Mouse (Mus musculus): ENCODE data around the gene Iqub.

Iqub gene

GRCm38 (mm10) chr6:24470571-24471132, 44.2 kb downstream of the Iqub start:
- in situ Hi-C loops (cut with MboI, MseI): no loop called here

- in situ Hi-C loops (cut with MboI, MseI): no loop called here
Measured at GRCm38 (mm10) chr6:24470135-24470534, 44.7 kb downstream of the Iqub start.

GRCm38 (mm10) chr6:24456097-24456496, 58.8 kb downstream of the Iqub start:
- in situ Hi-C loops (cut with MboI, MseI): no loop called here

- in situ Hi-C loops (cut with MboI, MseI): no loop called here
Measured at GRCm38 (mm10) chr6:24451026-24451821, 63.6 kb downstream of the Iqub start.

- in situ Hi-C loops (cut with MboI, MseI): no loop called here
Measured at GRCm38 (mm10) chr6:24450241-24450640, 64.6 kb downstream of the Iqub start.

GRCm38 (mm10) chr6:24416056-24416455, 98.8 kb downstream of the Iqub start:
- in situ Hi-C loops (cut with MboI, MseI): no loop called here

- in situ Hi-C loops (cut with MboI, MseI): no loop called here
Measured at GRCm38 (mm10) chr6:24415500-24415899, 99.4 kb downstream of the Iqub start.

- in situ Hi-C loops (cut with MboI, MseI): no loop called here
Measured at GRCm38 (mm10) chr6:24408573-24409427, 106.1 kb downstream of the Iqub start.

- in situ Hi-C loops (cut with MboI, MseI): no loop called here
Measured at GRCm38 (mm10) chr6:24407743-24408142, 107.1 kb downstream of the Iqub start.

- in situ Hi-C loops (cut with MboI, MseI): no loop called here
Measured at GRCm38 (mm10) chr6:24397237-24397647, 117.6 kb downstream of the Iqub start.

All from T-helper 2 cell (primary cell).